Mouse (Mus musculus) CH12.LX (cell line): ENCODE data around the gene Dpf1. TPM values are rescaled to one million over a fixed set of nuclear protein-coding genes. Genes with fewer than 3 reads are reported as not detected.

Source experiments
- DNase-seq: peaks from one replicate; pipeline ENCODE4 v3.0.0-alpha.2; 2013; ENCODE audit errors: extremely low read depth
- H3K27ac ChIP-seq: 2 replicates; pipeline ENCODE4 v1.5.1; 2012; ENCODE audit warnings: low read depth, mild to moderate bottlenecking, control low read depth, moderate library complexity; ENCODE audit not compliant: insufficient read depth
- H3K27me3 ChIP-seq: replicated peaks from 2 replicates; pipeline ENCODE3; 2012; ENCODE audit warnings: inconsistent platforms
- H3K36me3 ChIP-seq, 2 experiments: replicated peaks in 1 of 2; 2 replicates each; pipeline versions ENCODE3 to v1.6.1; 2012; ENCODE audit warnings: inconsistent platforms in 1 of 2, low read length in 1 of 2, mild to moderate bottlenecking in 1 of 2, mixed read lengths in 1 of 2, moderate library complexity in 1 of 2; ENCODE audit not compliant: control insufficient read depth in 1 of 2, insufficient read depth in 1 of 2
- H3K4me1 ChIP-seq, 2 experiments: 2 replicates each; pipeline ENCODE4 v1.6.1; 2012; ENCODE audit warnings: inconsistent platforms in 1 of 2, moderate library complexity in 1 of 2; ENCODE audit not compliant: insufficient read depth in 2 of 2, control insufficient read depth in 1 of 2
- H3K4me2 ChIP-seq: 2 replicates; pipeline ENCODE4 v1.6.1; 2012; ENCODE audit warnings: low read depth, mild to moderate bottlenecking, control low read depth; ENCODE audit not compliant: poor library complexity, insufficient read depth, severe bottlenecking
- H3K4me3 ChIP-seq, 3 experiments: fragments of 150-350 bp in 1 of 3; sonication (generic) in 1 of 3; replicated peaks in 1 of 3; 2 replicates each; pipeline versions ENCODE3 to v1.5.1; 2011 to 2012; ENCODE audit warnings: low read depth in 2 of 3, low read length in 2 of 3, mild to moderate bottlenecking in 2 of 3, moderate library complexity in 2 of 3, control low read depth in 1 of 3, improper control_type of control experiment in 1 of 3, inconsistent platforms in 1 of 3, mixed read lengths in 1 of 3; ENCODE audit not compliant: poor library complexity in 1 of 3
- H3K79me2 ChIP-seq: replicated peaks from 2 replicates; pipeline ENCODE4 v1.6.1; 2012; ENCODE audit warnings: mild to moderate bottlenecking, moderate library complexity; ENCODE audit not compliant: control insufficient read depth, poor library complexity, insufficient read depth, severe bottlenecking; ENCODE audit errors: extremely low read depth
- H3K9ac ChIP-seq: 2 replicates; pipeline ENCODE4 v1.6.1; 2012; ENCODE audit warnings: low read depth, mild to moderate bottlenecking, control low read depth, moderate library complexity; ENCODE audit not compliant: insufficient read depth
- H3K9me3 ChIP-seq: replicated peaks from 2 replicates; pipeline ENCODE3; 2012; ENCODE audit warnings: low read length, inconsistent platforms, mixed read lengths
- CHD2 ChIP-seq: IDR thresholded peaks from 2 replicates; pipeline ENCODE4 v1.6.1; 2011; ENCODE audit warnings: low read length, improper control_type of control experiment
- CTCF ChIP-seq, 2 experiments: IDR thresholded peaks in 1 of 2; conservative IDR thresholded peaks in 1 of 2; 2 replicates each; pipeline ENCODE4 v1.5.1; 2011 to 2012; ENCODE audit warnings: low read depth in 2 of 2, low read length in 2 of 2, improper control_type of control experiment in 1 of 2, inconsistent platforms in 1 of 2, mild to moderate bottlenecking in 1 of 2, moderate library complexity in 1 of 2
- E2F4 ChIP-seq: IDR thresholded peaks from 2 replicates; pipeline ENCODE4 v1.6.1; 2011; ENCODE audit warnings: low read depth, low read length, improper control_type of control experiment; ENCODE audit not compliant: insufficient replicate concordance
- EP300 ChIP-seq: IDR thresholded peaks from 2 replicates; pipeline ENCODE4 v1.6.1; 2011; ENCODE audit warnings: low read length, improper control_type of control experiment
- HCFC1 ChIP-seq: IDR thresholded peaks from 2 replicates; pipeline ENCODE4 v1.6.1; 2012; ENCODE audit warnings: low read depth, mild to moderate bottlenecking, inconsistent platforms, low read length, improper control_type of control experiment
- IRF4 ChIP-seq: IDR thresholded peaks from 2 replicates; pipeline ENCODE4 v1.6.1; 2014; ENCODE audit warnings: low read depth, mild to moderate bottlenecking, inconsistent platforms, low read length, improper control_type of control experiment
- JUN ChIP-seq: IDR thresholded peaks from 2 replicates; pipeline ENCODE4 v1.6.1; 2011; ENCODE audit warnings: low read depth, mild to moderate bottlenecking, low read length, improper control_type of control experiment, moderate library complexity; ENCODE audit not compliant: insufficient read depth
- JUND ChIP-seq: conservative IDR thresholded peaks from 2 replicates; pipeline ENCODE4 v1.6.1; 2011; ENCODE audit warnings: low read depth, low read length, improper control_type of control experiment
- MAZ ChIP-seq: IDR thresholded peaks from 2 replicates; pipeline ENCODE4 v1.6.1; 2012; ENCODE audit warnings: low read depth, mild to moderate bottlenecking, inconsistent platforms, low read length, improper control_type of control experiment, moderate library complexity
- MXI1 ChIP-seq: IDR thresholded peaks from 2 replicates; pipeline ENCODE4 v1.6.1; 2011; ENCODE audit warnings: mild to moderate bottlenecking, low read depth, low read length, improper control_type of control experiment
- MYC ChIP-seq: IDR thresholded peaks from 2 replicates; pipeline ENCODE4 v1.6.1; 2011; ENCODE audit warnings: low read depth, mild to moderate bottlenecking, improper control_type of control experiment, low read length
- POLR2AphosphoS2 ChIP-seq: IDR thresholded peaks from 2 replicates; pipeline ENCODE4 v1.6.1; 2011; ENCODE audit warnings: low read depth, low read length, improper control_type of control experiment
- RAD21 ChIP-seq: IDR thresholded peaks from 2 replicates; pipeline ENCODE4 v1.6.1; 2011; ENCODE audit warnings: low read depth, mild to moderate bottlenecking, low read length, improper control_type of control experiment, moderate library complexity
- RCOR1 ChIP-seq: conservative IDR thresholded peaks from 2 replicates; pipeline ENCODE4 v1.6.1; 2012; ENCODE audit warnings: low read depth, mild to moderate bottlenecking, inconsistent platforms, low read length, improper control_type of control experiment
- TBP ChIP-seq: conservative IDR thresholded peaks from 2 replicates; pipeline ENCODE4 v1.6.1; 2011; ENCODE audit warnings: low read depth, low read length, improper control_type of control experiment
- TCF12 ChIP-seq: IDR thresholded peaks from 2 replicates; pipeline ENCODE4 v1.6.1; 2014; ENCODE audit warnings: low read depth, mild to moderate bottlenecking, inconsistent platforms, low read length, improper control_type of control experiment
- UBTF ChIP-seq: IDR thresholded peaks from 2 replicates; pipeline ENCODE4 v1.6.1; 2012; ENCODE audit warnings: low read depth, mild to moderate bottlenecking, inconsistent platforms, low read length, improper control_type of control experiment, moderate library complexity
- ZC3H11A ChIP-seq: IDR thresholded peaks from 2 replicates; pipeline ENCODE4 v1.6.1; 2012; ENCODE audit warnings: low read depth, mild to moderate bottlenecking, inconsistent platforms, low read length, improper control_type of control experiment
- ZKSCAN1 ChIP-seq: IDR thresholded peaks from 2 replicates; pipeline ENCODE4 v1.6.1; 2012; ENCODE audit warnings: low read depth, inconsistent platforms, low read length, improper control_type of control experiment, borderline replicate concordance
- ZMIZ1 ChIP-seq: IDR thresholded peaks from 2 replicates; pipeline ENCODE4 v1.6.1; 2012; ENCODE audit warnings: low read depth, mild to moderate bottlenecking, inconsistent platforms, low read length, improper control_type of control experiment
- ZNF384 ChIP-seq: IDR thresholded peaks from 2 replicates; pipeline ENCODE4 v1.6.1; 2012; ENCODE audit warnings: low read depth, low read length, improper control_type of control experiment, inconsistent platforms
- dilution Hi-C: fragments of 300-500 bp; cut with MboI; formaldehyde crosslinking; loops from 2 replicates; pipeline ENCODE4 v1.14.3; 2020; ENCODE audit warnings: low sequenced_read_pairs; ENCODE audit not compliant: extremely low pct_unique_long_range_greater_than_20kb, extremely low pct_ligation_motif_present
- in situ Hi-C: fragments of 300-500 bp; cut with MboI; formaldehyde crosslinking; loops from 3 replicates; pipeline ENCODE4 v1.14.3; 2019; ENCODE audit warnings: low sequenced_read_pairs, low pct_ligation_motif_present, low pct_unique_long_range_greater_than_20kb, mixed read lengths
- polyA plus RNA-seq: library from polyadenylated mRNA; unstranded; fragments of >175 nt; gene quantifications from 2 replicates; pipeline ENCODE4 v1.2.1, GENCODE M21; 2012; ENCODE audit warnings: low read depth; ENCODE audit not compliant: insufficient read length
- total RNA-seq, 2 experiments: library from RNA; depleted of rRNA; stranded (reverse); fragments of 300-350 nt in 1 of 2; fragments of >200 nt in 1 of 2; gene quantifications; 2 replicates each; pipeline ENCODE4 v1.2.3; 2012 to 2014

Dpf1 gene
- total and polyA plus RNA-seq, 3 experiments, result 0.38 to 3.0 (median 0.97) TPM

DNA sequence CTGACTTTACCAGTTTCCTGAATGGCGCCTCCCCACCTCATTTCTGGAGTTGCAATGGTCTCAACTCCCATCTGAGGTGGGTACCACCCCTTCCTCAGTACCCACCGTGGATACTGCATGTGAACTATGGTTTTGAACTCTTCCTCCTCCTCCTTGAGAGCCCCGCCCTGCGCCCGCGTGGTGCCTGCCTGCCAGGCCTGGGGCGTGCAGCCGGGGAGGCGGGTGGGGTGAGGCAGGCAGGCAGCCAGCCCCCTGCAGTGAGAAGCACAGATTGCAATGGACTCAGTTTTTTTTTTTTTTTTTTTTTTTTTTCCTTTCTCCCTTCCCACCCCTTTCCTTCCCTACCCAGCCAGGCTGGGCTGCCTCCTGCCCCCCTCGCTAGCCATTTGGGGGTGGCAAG lies 13.2 kb downstream of the Dpf1 start:
- H3K36me3 ChIP-seq, result peaks cover 0 to 4% of the 10 kb centered on the region in 2 experiments
- peaks cover 17% of the 10 kb centered on the region for H3K27me3 ChIP-seq
- TF ChIP-seq CHD2 (no peak), RCOR1 (no peak), ZNF384 (peak; percentile 34; the same call in 1 of the 2 replicates)
- H3K4me1 ChIP-seq, result peaks cover 2 to 19% of the 10 kb centered on the region in 2 experiments; a peak in 2 of 4 replicates
- H3K9me3 ChIP-seq, result no peaks in the 10 kb centered on the region
- H3K79me2 ChIP-seq, result no peaks in the 10 kb centered on the region
- H3K9ac ChIP-seq, result no peak overlapping the region
- no peak overlapping the region for H3K4me2 ChIP-seq
- H3K4me3 ChIP-seq, result no peak overlapping the region
- no peak for DNase-seq
- in situ Hi-C loops, result no loop called here
- no peak overlapping the region for H3K27ac ChIP-seq
- dilution Hi-C loops, result no loop called here

DNA sequence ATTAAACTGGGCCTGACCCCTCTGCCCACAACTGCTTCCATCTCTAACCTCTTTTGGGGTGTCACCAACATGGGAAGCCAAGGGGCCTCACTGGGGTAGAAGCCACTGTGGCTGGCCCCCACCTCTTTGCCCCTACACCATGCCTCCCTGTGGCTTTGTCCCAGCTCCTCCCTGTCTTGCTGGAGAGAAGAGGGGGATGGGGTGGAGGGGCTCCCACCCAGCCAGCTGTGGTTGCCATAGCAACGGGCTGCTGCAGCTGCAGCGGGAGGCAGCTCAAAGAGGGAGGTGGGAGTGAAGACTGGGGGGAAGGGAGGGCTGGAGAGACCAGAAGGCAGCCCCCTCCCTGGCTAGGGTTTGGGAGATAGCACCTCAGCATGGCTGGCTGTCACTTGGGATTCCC lies 13.8 kb downstream of the Dpf1 start:
- H3K9ac ChIP-seq, result no peak overlapping the region
- H3K4me2 ChIP-seq, result no peak overlapping the region
- in situ Hi-C loops (no loop called here), dilution Hi-C loops (no loop called here)
- no peaks in the 10 kb centered on the region for H3K9me3 ChIP-seq
- TF ChIP-seq MYC (no peak), POLR2AphosphoS2 (no peak), TCF12 (no peak), E2F4 (no peak), IRF4 (no peak), UBTF (no peak), HCFC1 (no peak), JUND (no peak), ZMIZ1 (no peak), MXI1 (no peak)
- no peaks in the 10 kb centered on the region for H3K79me2 ChIP-seq
- H3K4me1 ChIP-seq, result peaks cover 2 to 19% of the 10 kb centered on the region in 2 experiments; a peak in 2 of 4 replicates
- H3K27me3 ChIP-seq, result peaks cover 14% of the 10 kb centered on the region
- DNase-seq, result no peak
- no peak overlapping the region for H3K27ac ChIP-seq
- peaks cover 0 to 6% of the 10 kb centered on the region in 2 experiments for H3K36me3 ChIP-seq
- no peak overlapping the region for H3K4me3 ChIP-seq

DNA sequence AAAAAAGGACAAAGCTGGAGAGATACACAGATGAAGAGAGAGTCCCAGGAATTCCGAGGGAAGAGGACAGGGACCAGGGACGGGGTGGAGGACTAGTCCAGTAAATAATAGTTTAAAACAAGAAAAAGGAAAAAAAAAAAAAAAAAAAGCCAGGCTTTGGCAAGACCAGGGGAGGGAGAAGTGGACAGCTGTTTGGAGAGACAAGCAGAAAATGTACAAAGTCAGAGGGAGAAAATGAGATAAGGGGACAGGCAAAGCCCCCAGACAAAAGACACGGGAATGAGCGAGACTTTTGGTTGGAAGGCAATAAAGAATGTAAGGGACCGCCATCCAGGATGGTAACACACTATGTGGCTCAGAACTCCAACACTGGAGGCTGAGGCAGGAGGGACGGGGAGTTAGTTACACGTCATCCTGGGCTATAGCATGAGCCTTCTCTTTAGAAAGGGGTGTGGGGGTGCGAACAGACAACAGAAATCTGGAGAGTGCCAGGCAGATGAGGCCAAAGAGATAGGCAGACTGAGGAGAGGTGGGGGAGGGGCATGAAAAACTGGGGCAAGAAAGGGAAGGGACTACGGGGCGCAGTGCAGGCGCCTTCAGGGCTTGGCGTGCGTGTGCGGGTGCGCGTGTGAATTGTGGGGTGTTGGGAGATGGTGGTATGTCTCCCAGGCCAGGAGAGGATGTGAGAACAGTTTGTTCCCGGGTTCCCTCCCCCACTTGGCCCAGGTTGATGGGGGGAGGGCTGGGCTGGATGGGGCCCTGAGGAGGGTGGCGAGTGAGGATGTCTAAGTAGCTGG lies 14.6 kb downstream of the Dpf1 start:
- H3K4me3 ChIP-seq, result no peak overlapping the region
- peaks cover 0 to 15% of the 10 kb centered on the region in 2 experiments; a peak in 2 of 4 replicates for H3K4me1 ChIP-seq
- no peak overlapping the region for H3K9ac ChIP-seq
- no peak overlapping the region for H3K27ac ChIP-seq
- no peaks in the 10 kb centered on the region for H3K79me2 ChIP-seq
- DNase-seq, result no peak
- H3K27me3 ChIP-seq, result peaks cover 9% of the 10 kb centered on the region
- in situ Hi-C loops (no loop called here), dilution Hi-C loops (no loop called here)
- no peak for TF ChIP-seq ZC3H11A
- no peak for TF ChIP-seq ZKSCAN1
- TF ChIP-seq CHD2, result no peak
- TF ChIP-seq RAD21, result no peak
- no peak for TF ChIP-seq JUND
- no peak for TF ChIP-seq JUN
- no peak for TF ChIP-seq MAZ
- TF ChIP-seq UBTF, result no peak
- TF ChIP-seq ZMIZ1, result no peak
- TF ChIP-seq CTCF (conservative IDR thresholded peaks at IDR 0.05 in 1 of 2, IDR thresholded peaks at IDR 0.05 in 1 of 2; ENCODE audit: low read depth in 2 of 2, low read length in 2 of 2), result no peak
- no peak for TF ChIP-seq EP300
- TF ChIP-seq ZNF384, result no peak
- TF ChIP-seq TBP, result no peak
- H3K36me3 ChIP-seq, result peaks cover 0 to 7% of the 10 kb centered on the region in 2 experiments
- H3K9me3 ChIP-seq, result no peaks in the 10 kb centered on the region
- H3K4me2 ChIP-seq, result no peak overlapping the region
